Mouse (Mus musculus): ENCODE measurements at regions not wholly inside any gene's neighbourhood (a gene's known extent, or its start where the extent isn't known, plus 50 kb on each side); places are given as distances from the start of the nearest gene placed in this dataset.
"Not testable (repeated sequence)": the region's sequence is repeated elsewhere in the genome, so short reads cannot be mapped to it uniquely, and the experiment has no call there.

GRCm38 (mm10) chr17:9268776-9269175, 153.1 kb upstream of the Gm17728 start:
- no peak for DNase-seq (ENCODE audit: low spot score)

- not testable (repeated sequence) for DNase-seq (ENCODE audit: low spot score)
These were observed 143.8 kb upstream of the Gm17728 start for GRCm38 (mm10) chr17:9278046-9278445.

GRCm38 (mm10) chr17:9279481-9279880, 142.4 kb upstream of the Gm17728 start:
- DNase-seq (ENCODE audit: low spot score) = no peak

- no peak for DNase-seq (ENCODE audit: low spot score)
These were observed 140.0 kb upstream of the Gm17728 start for GRCm38 (mm10) chr17:9281891-9282290.

GRCm38 (mm10) chr17:9282333-9283176, 139.3 kb upstream of the Gm17728 start:
- no peak for DNase-seq (ENCODE audit: low spot score)

- DNase-seq (ENCODE audit: low spot score) = no peak
These were observed 135.4 kb upstream of the Gm17728 start for GRCm38 (mm10) chr17:9286431-9286830.

- DNase-seq (ENCODE audit: low spot score) = no peak
These were observed 135.0 kb upstream of the Gm17728 start for GRCm38 (mm10) chr17:9286834-9287233.

- no peak for DNase-seq (ENCODE audit: low spot score)
These were observed 134.2 kb upstream of the Gm17728 start for GRCm38 (mm10) chr17:9287682-9288081.

GRCm38 (mm10) chr17:9291601-9292000, 130.3 kb upstream of the Gm17728 start:
- DNase-seq (ENCODE audit: low spot score) = no peak

- DNase-seq (ENCODE audit: low spot score) = peak; percentile 43
These were observed 129.6 kb upstream of the Gm17728 start for GRCm38 (mm10) chr17:9292296-9292695.

- DNase-seq (ENCODE audit: low spot score) = no peak
These were observed 125.5 kb upstream of the Gm17728 start for GRCm38 (mm10) chr17:9296371-9296770.

- no peak for DNase-seq (ENCODE audit: low spot score)
These were observed 123.6 kb upstream of the Gm17728 start for GRCm38 (mm10) chr17:9298231-9298630.

- peak; percentile 17 for DNase-seq (ENCODE audit: low spot score)
These were observed 120.8 kb upstream of the Gm17728 start for GRCm38 (mm10) chr17:9301101-9301501.

- DNase-seq (ENCODE audit: low spot score) = no peak
These were observed 113.4 kb upstream of the Gm17728 start for GRCm38 (mm10) chr17:9308507-9308906.

GRCm38 (mm10) chr17:9322772-9323171, 99.1 kb upstream of the Gm17728 start:
- DNase-seq (ENCODE audit: low spot score) = no peak

- no peak for DNase-seq (ENCODE audit: low spot score)
These were observed 92.9 kb upstream of the Gm17728 start for GRCm38 (mm10) chr17:9328886-9329455.

GRCm38 (mm10) chr17:9357572-9358159, 64.2 kb upstream of the Gm17728 start:
- no peak for DNase-seq (ENCODE audit: low spot score)
